Mouse (Mus musculus) forebrain, embryonic 11.5 days (tissue): ENCODE data around the gene Epb41. TPM values are rescaled to one million over a fixed set of nuclear protein-coding genes. Genes with fewer than 3 reads are reported as not detected.
A peak's percentile ranks its signal among the peaks of the same experiment; 100 is the strongest.

Experiments
- ATAC-seq: fragments of 200-750 bp; cut with Nextera tagmentation; replicated peaks from 2 replicates; pipeline ENCODE4 v1.8.0; 2017; ENCODE audit warnings: moderate TSS enrichment; ENCODE audit not compliant: low FRiP score
- DNase-seq: peaks from one replicate; pipeline ENCODE4 v3.0.0-alpha.2; 2017; ENCODE audit warnings: low spot score
- H3K27ac ChIP-seq: fragments of 300-500 bp; sonication (generic); 2 replicates; pipeline ENCODE4 v1.5.1; 2014; ENCODE audit warnings: low read depth, low read length
- H3K27me3 ChIP-seq: fragments of 300-500 bp; sonication (generic); 2 replicates; pipeline ENCODE4 v1.6.1; 2014; ENCODE audit warnings: mild to moderate bottlenecking, low read length, mixed read lengths; ENCODE audit not compliant: control insufficient read depth, insufficient read depth
- H3K36me3 ChIP-seq: fragments of 300-500 bp; sonication (generic); 2 replicates; pipeline ENCODE4 v1.6.1; 2014; ENCODE audit warnings: mild to moderate bottlenecking, low read length, moderate library complexity, mixed read lengths; ENCODE audit not compliant: control insufficient read depth, insufficient read depth
- H3K4me1 ChIP-seq: fragments of 300-500 bp; sonication (generic); replicated peaks from 2 replicates; pipeline ENCODE4 v1.6.1; 2014; ENCODE audit warnings: low read length, mixed read lengths; ENCODE audit not compliant: control insufficient read depth, insufficient read depth
- H3K4me2 ChIP-seq: fragments of 300-500 bp; sonication (generic); 2 replicates; pipeline ENCODE4 v1.6.1; 2014; ENCODE audit warnings: low read depth, mild to moderate bottlenecking, low read length, moderate library complexity, mixed read lengths; ENCODE audit not compliant: severe bottlenecking
- H3K4me3 ChIP-seq: fragments of 300-500 bp; sonication (generic); 2 replicates; pipeline ENCODE4 v1.5.1; 2014; ENCODE audit warnings: low read depth, low read length
- H3K9ac ChIP-seq: fragments of 300-500 bp; sonication (generic); 2 replicates; pipeline ENCODE4 v1.6.1; 2014; ENCODE audit warnings: low read length
- H3K9me3 ChIP-seq: fragments of 300-500 bp; sonication (generic); 2 replicates; pipeline ENCODE4 v1.6.1; 2016; ENCODE audit warnings: low read length, mixed read lengths; ENCODE audit not compliant: control insufficient read depth
- WGBS: fragments of 180-500 bp; shearing (Covaris S2); extraction: QIAGEN DNeasy Blood & Tissue Kit; methylation state at CpG from one replicate; pipeline ENCODE4 v1.1.7; 2014; 5-methylcytosine and 5-hydroxymethylcytosine counted together
- polyA plus RNA-seq: library from polyadenylated mRNA; unstranded; fragments of >200 nt; fragmentation: Nextera tagmentation; extraction: Ambion mirVana; gene quantifications from 2 replicates; pipeline ENCODE4 v1.2.1, GENCODE M21; 2014

Gene Epb41
- polyA plus RNA-seq, 1 experiment from 2014 or later, result 145 TPM

- ATAC-seq (no peak), DNase-seq (no peak)
- Histone ChIP-seq H3K36me3 (peaks cover 6% of the 10 kb centered on the region; the same call in 1 of the 2 replicates), H3K4me2 (no peak overlapping the region), H3K4me3 (no peak overlapping the region), H3K9me3 (no peaks in the 10 kb centered on the region), H3K9ac (no peak overlapping the region), H3K4me1 (no peaks in the 10 kb centered on the region), H3K27me3 (no peaks in the 10 kb centered on the region), H3K27ac (no peak overlapping the region)
- 84% methylated on average over 5 of the region's 5 CpGs for whole genome bisulfite sequencing
Observed at GRCm38 (mm10) chr4:131997476-131997875, 77.6 kb downstream of the Epb41 start.

- no peaks in the 10 kb centered on the region for H3K9me3 ChIP-seq
- no peak overlapping the region for H3K27ac ChIP-seq
- ATAC-seq (no peak), DNase-seq (no peak)
- no peaks in the 10 kb centered on the region for H3K4me1 ChIP-seq
- peaks cover 6% of the 10 kb centered on the region; the same call in 1 of the 2 replicates for H3K36me3 ChIP-seq
- WGBS, result 37% methylated on average over 5 of the region's 5 CpGs
- no peak overlapping the region for H3K4me3 ChIP-seq
- no peak overlapping the region for H3K9ac ChIP-seq
- H3K27me3 ChIP-seq, result no peaks in the 10 kb centered on the region
- H3K4me2 ChIP-seq, result no peak overlapping the region
Observed at GRCm38 (mm10) chr4:131996985-131997384, 78.1 kb downstream of the Epb41 start.

- Histone ChIP-seq H3K27me3 (no peaks in the 10 kb centered on the region), H3K9ac (no peak overlapping the region), H3K9me3 (no peaks in the 10 kb centered on the region), H3K4me2 (no peak overlapping the region), H3K36me3 (0 out of 2 replicates have a peak, but pooled peaks cover 2% of the 10 kb centered on the region), H3K27ac (no peak overlapping the region), H3K4me1 (no peaks in the 10 kb centered on the region), H3K4me3 (no peak overlapping the region)
- ATAC-seq (no peak), DNase-seq (no peak)
- WGBS, result 79% methylated on average over 3 of the region's 3 CpGs
Observed at GRCm38 (mm10) chr4:131993792-131994191, 81.3 kb downstream of the Epb41 start.

GRCm38 (mm10) chr4:131982881-131983538 is 92.1 kb downstream of the Epb41 start:
- Histone ChIP-seq H3K4me1 (peaks cover 6% of the 10 kb centered on the region; the same call in 1 of the 2 replicates), H3K27me3 (no peaks in the 10 kb centered on the region), H3K36me3 (no peaks in the 10 kb centered on the region; the same call in 1 of the 2 replicates), H3K4me2 (no peak overlapping the region), H3K4me3 (no peak overlapping the region), H3K27ac (peak overlapping the region; percentile 61; the same call in 1 of the 2 replicates), H3K9me3 (no peaks in the 10 kb centered on the region), H3K9ac (no peak overlapping the region)
- peak; percentile 55; the same call in 1 of the 2 replicates for ATAC-seq
- 5% methylated on average over 4 of the region's 4 CpGs for WGBS
- DNase-seq, result peak; percentile 61

GRCm38 (mm10) chr4:131981755-131982154 is 93.4 kb downstream of the Epb41 start:
- no peak for DNase-seq
- ATAC-seq, result no peak

GRCm38 (mm10) chr4:131977201-131977600 is 97.9 kb downstream of the Epb41 start:
- no peaks in the 10 kb centered on the region for H3K27me3 ChIP-seq
- no peaks in the 10 kb centered on the region; the same call in 1 of the 2 replicates for H3K4me1 ChIP-seq
- H3K36me3 ChIP-seq, result peaks cover 2% of the 10 kb centered on the region; the same call in 1 of the 2 replicates
- no peak overlapping the region for H3K4me2 ChIP-seq
- ATAC-seq (no peak), DNase-seq (peak; percentile 86)
- no peak overlapping the region for H3K9ac ChIP-seq
- H3K4me3 ChIP-seq, result no peak overlapping the region
- 28% methylated on average over 4 of the region's 4 CpGs for WGBS
- no peak overlapping the region for H3K27ac ChIP-seq
- no peaks in the 10 kb centered on the region for H3K9me3 ChIP-seq

More at GRCm38 (mm10) chr4:131981755-131982154, 93.4 kb downstream of the Epb41 start:
- Histone ChIP-seq H3K9ac (no peak overlapping the region), H3K4me1 (peaks cover 6% of the 10 kb centered on the region; the same call in 1 of the 2 replicates), H3K27me3 (no peaks in the 10 kb centered on the region), H3K27ac (no peak overlapping the region), H3K4me2 (no peak overlapping the region), H3K9me3 (no peaks in the 10 kb centered on the region), H3K4me3 (no peak overlapping the region), H3K36me3 (no peaks in the 10 kb centered on the region; the same call in 1 of the 2 replicates)

- Histone ChIP-seq H3K4me1 (no peaks in the 10 kb centered on the region), H3K27ac (no peak overlapping the region), H3K9me3 (no peaks in the 10 kb centered on the region), H3K4me2 (no peak overlapping the region), H3K9ac (no peak overlapping the region), H3K4me3 (no peak overlapping the region), H3K27me3 (no peaks in the 10 kb centered on the region), H3K36me3 (peaks cover 9% of the 10 kb centered on the region; the same call in 1 of the 2 replicates)
- DNase-seq (no peak), ATAC-seq (no peak)
- 94% methylated on average over 7 of the region's 7 CpGs for WGBS
Observed at GRCm38 (mm10) chr4:131970244-131970853, 104.8 kb downstream of the Epb41 start.

- no peak overlapping the region for H3K4me3 ChIP-seq
- no peak overlapping the region for H3K27ac ChIP-seq
- no peak for ATAC-seq
- WGBS, result 89% methylated on average over 2 of the region's 2 CpGs
- H3K9me3 ChIP-seq, result no peaks in the 10 kb centered on the region
- H3K9ac ChIP-seq, result no peak overlapping the region
- no peaks in the 10 kb centered on the region for H3K4me1 ChIP-seq
- H3K36me3 ChIP-seq, result peaks cover 7% of the 10 kb centered on the region; the same call in 1 of the 2 replicates
- DNase-seq, result no peak
- no peak overlapping the region for H3K4me2 ChIP-seq
- H3K27me3 ChIP-seq, result no peaks in the 10 kb centered on the region
Observed at GRCm38 (mm10) chr4:131968873-131969272, 106.2 kb downstream of the Epb41 start.
